ENCODE assay signal across 8 mouse cellular contexts in the genomic region with DNA sequence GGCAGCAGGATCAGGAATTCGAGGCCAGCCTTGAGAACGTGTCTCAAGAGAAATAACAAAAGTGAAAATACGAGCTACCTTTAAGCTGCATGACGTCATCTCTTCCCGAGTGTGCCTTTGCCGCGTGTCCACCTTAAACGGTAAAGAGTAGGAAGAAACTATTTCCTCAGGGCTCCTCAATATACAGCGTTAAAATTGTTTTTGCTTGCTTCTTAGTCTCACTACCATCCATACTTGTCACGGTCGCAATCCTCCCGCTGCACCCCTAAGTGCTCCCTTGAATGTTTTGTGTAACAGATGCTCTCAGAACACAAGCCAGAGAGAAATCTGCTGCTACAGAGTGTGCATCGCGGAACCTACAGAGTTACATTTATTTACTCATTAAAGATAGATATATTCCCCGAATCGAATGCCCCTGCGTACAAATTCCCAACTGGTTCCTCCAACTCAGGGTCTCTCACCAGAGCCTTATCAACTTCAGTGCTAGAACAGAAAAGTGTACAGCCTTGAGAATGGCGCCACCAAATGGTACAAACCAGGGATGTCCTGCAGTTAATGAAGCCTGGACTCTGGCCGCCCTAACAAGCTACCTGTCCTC. TPM values are rescaled to one million over a fixed set of nuclear protein-coding genes. Genes with fewer than 3 reads are reported as not detected.
A peak's percentile ranks its signal among the peaks of the same experiment; 100 is the strongest.
DNase-seq lines count a peak whose midpoint lies in the region; ATAC-seq and TF ChIP-seq lines count a peak whose summit lies in the region.

No protein-coding gene starts in this region.

- no peaks in the 10 kb centered on the region for H3K9me3 ChIP-seq in MEL (replicated peaks; ENCODE audit: insufficient read depth, low read length)
- H3K9me3 ChIP-seq in forebrain, postnatal 0 days (ENCODE audit: low read length) = no peaks in the 10 kb centered on the region
- no peaks in the 10 kb centered on the region for H3K9me3 ChIP-seq in neural tube, embryonic 15.5 days (replicated peaks)

- peak overlapping the region; percentile 32 for H3K27ac ChIP-seq in MEL (ENCODE audit: control insufficient read depth, low read depth, low read length)
- peak overlapping the region; percentile 8; the same call in 1 of the 2 replicates for H3K27ac ChIP-seq in cerebellum, adult 2 months (ENCODE audit: insufficient read depth, low read length)
- H3K27ac ChIP-seq in forebrain, postnatal 0 days (ENCODE audit: low read depth, low read length) = peak overlapping the region; percentile 4; the same call in 1 of the 2 replicates
- H3K27ac ChIP-seq in layer of hippocampus, adult 2 months = peak overlapping the region; percentile 79
- H3K27ac ChIP-seq in neural tube, embryonic 15.5 days (replicated peaks) = peak overlapping the region; percentile 78

- TF ChIP-seq RAD21 in MEL (IDR thresholded peaks at IDR 0.05; ENCODE audit: low read depth, low read length) = peak; percentile 98

- TF ChIP-seq EP300 in MEL (IDR thresholded peaks at IDR 0.05; ENCODE audit: low read depth in 1 of 2, low read length in 2 of 2) = no peak

- H3K27me3 ChIP-seq in MEL (ENCODE audit: control insufficient read depth in 1 of 2, insufficient read depth in 2 of 2, low read length in 2 of 2) = no peaks in the 10 kb centered on the region
- no peaks in the 10 kb centered on the region for H3K27me3 ChIP-seq in cerebellum, adult 2 months (ENCODE audit: control insufficient read depth, insufficient read depth, low read length)
- H3K27me3 ChIP-seq in forebrain, postnatal 0 days (ENCODE audit: insufficient read depth, low read length) = no peaks in the 10 kb centered on the region
- no peaks in the 10 kb centered on the region for H3K27me3 ChIP-seq in neural tube, embryonic 15.5 days (replicated peaks)

- TF ChIP-seq CTCF in MEL (IDR thresholded peaks at IDR 0.05 in 2 of 3, conservative IDR thresholded peaks at IDR 0.05 in 1 of 3; ENCODE audit: control insufficient read depth in 1 of 3, insufficient read depth in 1 of 3, low read depth in 2 of 3, low read length in 3 of 3, poor library complexity in 1 of 3, severe bottlenecking in 1 of 3) = peak; percentile 71 to 96 (median 73)
- TF ChIP-seq CTCF in cerebellum, adult 2 months (IDR thresholded peaks at IDR 0.05; ENCODE audit: borderline replicate concordance, insufficient read depth, low read depth, low read length) = peak; percentile 88
- TF ChIP-seq CTCF in forebrain, postnatal 0 days (IDR thresholded peaks at IDR 0.05; ENCODE audit: low read depth) = peak; percentile 68
- TF ChIP-seq CTCF in layer of hippocampus, adult 2 months (conservative IDR thresholded peaks at IDR 0.05) = peak; percentile 84
- peak; percentile 68 for TF ChIP-seq CTCF in lung, adult 2 months (IDR thresholded peaks at IDR 0.05; ENCODE audit: insufficient read depth, low read length)

- peak; percentile 14 for ATAC-seq in forebrain, postnatal 0 days
- ATAC-seq in neural tube, embryonic 15.5 days (ENCODE audit: low FRiP score) = peak; percentile 49

- TF ChIP-seq POLR2A in MEL (IDR thresholded peaks at IDR 0.05; ENCODE audit: control insufficient read depth in 1 of 2, insufficient read depth in 1 of 2, low read depth in 1 of 2, low read length in 2 of 2, poor library complexity in 1 of 2) = no peak
- TF ChIP-seq POLR2A in cerebellum, adult 2 months (IDR thresholded peaks at IDR 0.05; ENCODE audit: borderline replicate concordance, insufficient read depth, low read length) = no peak
- TF ChIP-seq POLR2A in lung, adult 2 months (IDR thresholded peaks at IDR 0.05; ENCODE audit: borderline replicate concordance, extremely low read depth, low read depth, low read length) = no peak

- H3K79me2 ChIP-seq in MEL (ENCODE audit: control insufficient read depth, insufficient read depth, low read length, poor library complexity) = peaks cover 3% of the 10 kb centered on the region; the same call in 1 of the 2 replicates

- peak overlapping the region; percentile 60 for H3K4me2 ChIP-seq in forebrain, postnatal 0 days (ENCODE audit: low read depth)
- H3K4me2 ChIP-seq in neural tube, embryonic 15.5 days = peak overlapping the region; percentile 75

- under 1% methylated on average over 19 of the region's 19 CpGs for WGBS in cerebellum, adult 2 months
- under 1% methylated on average over 19 of the region's 19 CpGs for WGBS in forebrain, postnatal 0 days
- WGBS in lung, adult 2 months = 1% methylated on average over 19 of the region's 19 CpGs
- 2% methylated on average over 19 of the region's 19 CpGs for WGBS in neural tube, embryonic 15.5 days

- H3K36me3 ChIP-seq in MEL (ENCODE audit: control insufficient read depth in 1 of 2, insufficient read depth in 2 of 2, low read length in 2 of 2) = no peaks in the 10 kb centered on the region
- no peaks in the 10 kb centered on the region for H3K36me3 ChIP-seq in forebrain, postnatal 0 days (ENCODE audit: insufficient read depth)
- H3K36me3 ChIP-seq in neural tube, embryonic 15.5 days = no peaks in the 10 kb centered on the region

- peak; percentile 90 for DNase-seq in MEL (ENCODE audit: low read depth, low spot score)
- DNase-seq in cerebellum, adult 2 months = peak; percentile 86 to 88
- DNase-seq in forebrain, postnatal 0 days = no peak
- peak; percentile 73 for DNase-seq in heart, postnatal 4 days
- peak; percentile 71 to 74 for DNase-seq in layer of hippocampus, adult 2 months (ENCODE audit: low spot score in 2 of 2)
- DNase-seq in lung, adult 2 months = peak; percentile 68
- DNase-seq in testis, postnatal 10 days (ENCODE audit: low spot score) = peak; percentile 63

- peak overlapping the region; percentile 59 to 91 for H3K4me3 ChIP-seq in MEL (ENCODE audit: control insufficient read depth in 1 of 2, insufficient read depth in 1 of 2, low read depth in 2 of 2, low read length in 2 of 2)
- peak overlapping the region; percentile 55 for H3K4me3 ChIP-seq in cerebellum, adult 2 months (replicated peaks; ENCODE audit: insufficient read depth, low read depth, low read length)
- peak overlapping the region; percentile 68 for H3K4me3 ChIP-seq in forebrain, postnatal 0 days (ENCODE audit: low read depth, low read length)
- H3K4me3 ChIP-seq in layer of hippocampus, adult 2 months = peak overlapping the region; percentile 95
- H3K4me3 ChIP-seq in lung, adult 2 months (replicated peaks; ENCODE audit: extremely low read depth, low read depth, low read length) = peak overlapping the region; percentile 87
- peak overlapping the region; percentile 63 for H3K4me3 ChIP-seq in neural tube, embryonic 15.5 days (replicated peaks)

- peak overlapping the region; percentile 58 for H3K9ac ChIP-seq in MEL (ENCODE audit: control insufficient read depth, low read depth, low read length, poor library complexity, severe bottlenecking)
- peak overlapping the region; percentile 81 for H3K9ac ChIP-seq in forebrain, postnatal 0 days
- peak overlapping the region; percentile 50 for H3K9ac ChIP-seq in neural tube, embryonic 15.5 days (replicated peaks)

- peaks cover 2 to 8% of the 10 kb centered on the region in 2 experiments; a peak in 2 of 4 replicates for H3K4me1 ChIP-seq in MEL (ENCODE audit: control insufficient read depth in 1 of 2, insufficient read depth in 2 of 2, low read length in 2 of 2)
- no peaks in the 10 kb centered on the region; the same call in 1 of the 2 replicates for H3K4me1 ChIP-seq in cerebellum, adult 2 months (ENCODE audit: control insufficient read depth, insufficient read depth, low read length)
- 0 out of 2 replicates have a peak, but pooled peaks cover 6% of the 10 kb centered on the region for H3K4me1 ChIP-seq in forebrain, postnatal 0 days (ENCODE audit: insufficient read depth)
- peaks cover 3% of the 10 kb centered on the region for H3K4me1 ChIP-seq in lung, adult 2 months (ENCODE audit: control insufficient read depth, insufficient read depth, low read length)
- H3K4me1 ChIP-seq in neural tube, embryonic 15.5 days = peaks cover 15% of the 10 kb centered on the region

TF ChIP-seq in MEL, 35 proteins besides CTCF, POLR2A, EP300 and RAD21 (continues in another document):
- TF ChIP-seq ZNF384 (IDR thresholded peaks at IDR 0.05; ENCODE audit: low read depth, low read length) (0 out of 2 replicates have a peak, but pooled peaks have one; percentile 30), MXI1 (IDR thresholded peaks at IDR 0.05; ENCODE audit: low read depth, low read length) (peak; percentile 50; the same call in 1 of the 2 replicates), UBTF (IDR thresholded peaks at IDR 0.05; ENCODE audit: borderline replicate concordance, insufficient read depth, low read depth, low read length) (no peak), CHD2 (IDR thresholded peaks at IDR 0.05; ENCODE audit: low read length) (no peak), GATA1 (IDR thresholded peaks at IDR 0.05; ENCODE audit: low read depth, low read length) (peak; percentile 70), POLR2AphosphoS5 (IDR thresholded peaks at IDR 0.05; ENCODE audit: borderline replicate concordance, low read depth, low read length) (no peak), ETS1 (IDR thresholded peaks at IDR 0.05; ENCODE audit: low read depth, low read length) (0 out of 2 replicates have a peak, but pooled peaks have one; percentile 16), E2F4 (IDR thresholded peaks at IDR 0.05; ENCODE audit: borderline replicate concordance, low read depth, low read length) (peak; percentile 64; the same call in 1 of the 2 replicates), USF1 (IDR thresholded peaks at IDR 0.05; ENCODE audit: low read depth, low read length) (no peak)

RNA-seq across cellular contexts. Expression of a gene that starts 0.7 kb away (rescaled TPM):
- 7.4 and 9.1 TPM in 2 replicates for total RNA-seq in MEL (2012; rRNA removed)
- 1 to 10 TPM in 1 of 2 experiments, not detected in 1; 8.5 TPM for polyA plus RNA-seq in MEL (2012; ENCODE audit: insufficient read depth in 1 of 2, insufficient read length in 2 of 2, low read depth in 1 of 2, low replicate concordance in 2 of 2, missing spikeins in 1 of 2)
- polyA plus RNA-seq in cerebellum, adult 2 months (2012; rRNA removed) = 74.1 and 84.0 TPM in 2 replicates
- 27.5 and 39.4 TPM in 2 replicates for total RNA-seq in forebrain, postnatal 0 days (2014; rRNA removed)
- polyA plus RNA-seq in forebrain, postnatal 0 days (2015; fragmentation: Nextera tagmentation; extraction: Ambion mirVana) = 7.8 and 11.0 TPM in 2 replicates
- total RNA-seq in heart, postnatal 4 days (2021) = 10 to 100 TPM; 12.8 to 13.5 TPM
- 10 to 100 TPM; 50.0 to 51.8 TPM for total RNA-seq in layer of hippocampus, adult 2 months (2021)
- 4.4 and 5.4 TPM in 2 replicates for polyA plus RNA-seq in lung, adult 2 months (2012; rRNA removed)
- 15.5 and 16.2 TPM in 2 replicates for polyA plus RNA-seq in neural tube, embryonic 15.5 days (2015; fragmentation: Nextera tagmentation; extraction: Ambion mirVana)

RNA-seq across cellular contexts. Expression of a gene that starts 19.0 kb away (rescaled TPM):
- total RNA-seq in MEL (2012; rRNA removed) = not detected in 2 replicates
- polyA plus RNA-seq in MEL (2012; ENCODE audit: insufficient read depth in 1 of 2, insufficient read length in 2 of 2, low read depth in 1 of 2, low replicate concordance in 2 of 2, missing spikeins in 1 of 2) = not detected
- polyA plus RNA-seq in cerebellum, adult 2 months (2012; rRNA removed) = 0.48 and 0.49 TPM in 2 replicates
- 0.14 TPM in 1 of 2 replicates, not detected in the other for total RNA-seq in forebrain, postnatal 0 days (2014; rRNA removed)
- polyA plus RNA-seq in forebrain, postnatal 0 days (2015; fragmentation: Nextera tagmentation; extraction: Ambion mirVana) = 0.62 and 1.0 TPM in 2 replicates
- not detected for total RNA-seq in heart, postnatal 4 days (2021)
- total RNA-seq in layer of hippocampus, adult 2 months (2021) = not detected
- 0.07 TPM in 1 of 2 replicates, not detected in the other for polyA plus RNA-seq in lung, adult 2 months (2012; rRNA removed)
- polyA plus RNA-seq in neural tube, embryonic 15.5 days (2015; fragmentation: Nextera tagmentation; extraction: Ambion mirVana) = 1.7 and 1.9 TPM in 2 replicates

Comparison
In these comparisons a context has a peak if more than half of its experiments do, and no peak if none do; other contexts are left out.
1. H3K27ac ChIP-seq: peak in every context shown above with its lines; median percentile 79 in layer of hippocampus, adult 2 months; 78 in neural tube, embryonic 15.5 days; 32 in MEL; 8 in cerebellum, adult 2 months; 4 in forebrain, postnatal 0 days.